ENCODE assay signal across 17 mouse cellular contexts in the genomic region with DNA sequence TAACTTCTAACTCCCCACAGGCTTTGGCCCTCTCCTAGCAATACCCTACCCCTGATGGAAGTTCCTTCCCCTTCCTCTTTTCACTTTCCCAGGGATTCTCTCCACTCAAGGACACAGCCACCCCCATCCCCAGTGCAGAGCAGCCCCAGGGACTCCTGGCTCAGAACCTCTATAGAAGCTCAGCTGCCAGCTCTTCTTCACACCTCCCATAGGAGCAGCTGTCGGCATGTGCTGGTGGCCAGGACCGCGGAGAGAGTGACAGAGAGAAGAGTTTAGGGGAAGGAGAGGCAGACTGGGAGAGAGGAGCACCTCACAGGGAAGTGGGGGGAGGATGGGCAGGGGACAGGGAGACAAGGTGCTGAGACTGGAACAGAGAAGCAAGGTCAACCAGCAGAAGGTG.
DNase-seq lines count a peak whose midpoint lies in the region; ATAC-seq and TF ChIP-seq lines count a peak whose summit lies in the region.
"Had no signal": no experiment of that assay in that cellular context is flagged by ENCODE, and none has a peak within 500 bp of the region (broad histone marks: within the 10 kb centered on the region; RNA-seq: fewer than 3 reads in every experiment).

No protein-coding gene starts in this region.

- H3K4me3 ChIP-seq in left cerebral cortex, adult 2 months, result no peak overlapping the region
- no peak overlapping the region for H3K4me3 ChIP-seq in midbrain, embryonic 11.5 days (ENCODE audit: low read depth, low read length)
- H3K4me3 ChIP-seq: embryonic facial prominence, embryonic 10.5 days; hindbrain, embryonic 12.5 days had no signal

- TF ChIP-seq CTCF in left cerebral cortex, adult 2 months (IDR thresholded peaks at IDR 0.05), result no peak

- no peak for ATAC-seq in midbrain, embryonic 11.5 days (ENCODE audit: low FRiP score)
- ATAC-seq in megakaryocyte, adult 5-6 weeks (ENCODE audit: poor library complexity, severe bottlenecking), result no peak

- H3K27ac ChIP-seq in left cerebral cortex, adult 2 months, result no peak overlapping the region; the same call in 1 of the 2 replicates
- H3K27ac ChIP-seq in midbrain, embryonic 11.5 days (ENCODE audit: low read depth, low read length), result no peak overlapping the region
- H3K27ac ChIP-seq: embryonic facial prominence, embryonic 10.5 days; hindbrain, embryonic 12.5 days; liver, embryonic 14.5 days; macrophage had no signal

- no peaks in the 10 kb centered on the region for H3K27me3 ChIP-seq in midbrain, embryonic 11.5 days (ENCODE audit: control insufficient read depth, insufficient read depth, low read length)

- H3K9ac ChIP-seq in midbrain, embryonic 11.5 days (ENCODE audit: low read length), result no peak overlapping the region
- H3K9ac ChIP-seq: hindbrain, embryonic 12.5 days; liver, embryonic 14.5 days had no signal

- no peaks in the 10 kb centered on the region for H3K4me1 ChIP-seq in midbrain, embryonic 11.5 days (ENCODE audit: control insufficient read depth, insufficient read depth, low read length)

- no peaks in the 10 kb centered on the region for H3K36me3 ChIP-seq in midbrain, embryonic 11.5 days (ENCODE audit: control insufficient read depth, insufficient read depth, low read length)
- H3K36me3 ChIP-seq: embryonic facial prominence, embryonic 10.5 days; G1E; hindbrain, embryonic 12.5 days had no signal

- intact Hi-C loops in left cerebral cortex, adult 2 months (cut with DNase I), result loop anchor here (1.0 kb wide), 1 partner anchor 10 kb away; no protein-coding TSS in a partner anchor

- H3K9me3 ChIP-seq in midbrain, embryonic 11.5 days (ENCODE audit: control insufficient read depth, low read length), result no peaks in the 10 kb centered on the region
- H3K9me3 ChIP-seq: embryonic facial prominence, embryonic 10.5 days; hindbrain, embryonic 12.5 days had no signal

- DNase-seq in cerebellum, postnatal 25 days, result peak; percentile 37 to 57
- no peak for DNase-seq in cerebellum, adult 11 months
- peak; percentile 23 to 39 for DNase-seq in frontal cortex, postnatal 25 days (ENCODE audit: low spot score in 2 of 2)
- peak; percentile 49 to 60 for DNase-seq in left cerebral cortex, adult 2 months (ENCODE audit: extremely low spot score in 1 of 2, low spot score in 2 of 2)
- DNase-seq in right cerebral cortex, postnatal 36 days (ENCODE audit: low spot score in 2 of 2), result peak; percentile 58 to 72
- no peak for DNase-seq in midbrain, embryonic 11.5 days (ENCODE audit: low spot score, missing footprints)
- DNase-seq in thymus, postnatal 14 days, result no peak
- DNase-seq: B cell, adult 2 months; kidney, adult 11 months; thymus, adult 18-20 months had no signal

- no peak overlapping the region for H3K4me2 ChIP-seq in midbrain, embryonic 11.5 days
- H3K4me2 ChIP-seq: heart, embryonic 11.5 days; hindbrain, embryonic 12.5 days had no signal

- 72% methylated on average over 3 of the region's 3 CpGs for WGBS in midbrain, embryonic 11.5 days

Comparison
In these comparisons a context has a peak if more than half of its experiments do, and no peak if none do; other contexts are left out.
1. DNase-seq: peak in cerebellum, postnatal 25 days (2 of 2), frontal cortex, postnatal 25 days (2 of 2), left cerebral cortex, adult 2 months (2 of 2) and right cerebral cortex, postnatal 36 days (2 of 2); none in cerebellum, adult 11 months (single experiment), midbrain, embryonic 11.5 days (single experiment) and thymus, postnatal 14 days (single experiment).